Mouse (Mus musculus): ENCODE data around the gene Serp2. TPM values are rescaled to one million over a fixed set of nuclear protein-coding genes. Genes with fewer than 3 reads are reported as not detected.

Serp2 gene
- polyA plus RNA-seq, 2 experiments = 14.3 to 14.7 TPM

- no peak for ATAC-seq (ENCODE audit: low FRiP score, low read depth)
- H3K4me2 ChIP-seq (replicated peaks; ENCODE audit: low read depth, low read length, severe bottlenecking) = 0 out of 2 replicates have a peak overlapping the region, but pooled peaks have one; percentile 3
- no peak for TF ChIP-seq POLR2A (IDR thresholded peaks at IDR 0.05; ENCODE audit: borderline replicate concordance, extremely low read depth, insufficient read depth, insufficient read length)
- H3K4me3 ChIP-seq (replicated peaks; ENCODE audit: low read length) = no peak overlapping the region
- no peaks in the 10 kb centered on the region for H3K27me3 ChIP-seq (ENCODE audit: control insufficient read depth, insufficient read depth, low read length)
- no peak overlapping the region for H3K27ac ChIP-seq (replicated peaks; ENCODE audit: low read depth, low read length)
- H3K36me3 ChIP-seq (ENCODE audit: control insufficient read depth, insufficient read depth, low read length) = no peaks in the 10 kb centered on the region
- DNase-seq (ENCODE audit: low spot score) = no peak
- no peak overlapping the region for H3K9ac ChIP-seq (ENCODE audit: low read depth, low read length, severe bottlenecking)
- WGBS = 39% methylated on average over 4 of the region's 4 CpGs
- peaks cover 46% of the 10 kb centered on the region for H3K4me1 ChIP-seq (ENCODE audit: control insufficient read depth, insufficient read depth, low read length)
- H3K9me3 ChIP-seq (ENCODE audit: control insufficient read depth, low read length) = no peaks in the 10 kb centered on the region
Measured at GRCm38 (mm10) chr14:76599706-76600105, 43.0 kb upstream of the Serp2 start.

GRCm38 (mm10) chr14:76598518-76599216 lies 42.0 kb upstream of the Serp2 start:
- H3K4me1 ChIP-seq (ENCODE audit: control insufficient read depth, insufficient read depth, low read length) = peaks cover 38% of the 10 kb centered on the region
- H3K9ac ChIP-seq (ENCODE audit: low read depth, low read length, severe bottlenecking) = peak overlapping the region; percentile 31; the same call in 1 of the 2 replicates
- H3K4me3 ChIP-seq (replicated peaks; ENCODE audit: low read length) = peak overlapping the region; percentile 23
- TF ChIP-seq POLR2A (IDR thresholded peaks at IDR 0.05; ENCODE audit: borderline replicate concordance, extremely low read depth, insufficient read depth, insufficient read length) = no peak
- no peaks in the 10 kb centered on the region for H3K9me3 ChIP-seq (ENCODE audit: control insufficient read depth, low read length)
- H3K27me3 ChIP-seq (ENCODE audit: control insufficient read depth, insufficient read depth, low read length) = no peaks in the 10 kb centered on the region
- H3K4me2 ChIP-seq (replicated peaks; ENCODE audit: low read depth, low read length, severe bottlenecking) = peak overlapping the region; percentile 51
- WGBS = 1% methylated on average over 12 of the region's 12 CpGs
- H3K27ac ChIP-seq (replicated peaks; ENCODE audit: low read depth, low read length) = peak overlapping the region; percentile 68
- DNase-seq (ENCODE audit: low spot score) (peak; percentile 86), ATAC-seq (ENCODE audit: low FRiP score, low read depth) (peak; percentile 85)
- H3K36me3 ChIP-seq (ENCODE audit: control insufficient read depth, insufficient read depth, low read length) = no peaks in the 10 kb centered on the region

- H3K9ac ChIP-seq (ENCODE audit: low read depth, low read length, severe bottlenecking) = no peak overlapping the region
- H3K4me3 ChIP-seq (replicated peaks; ENCODE audit: low read length) = no peak overlapping the region
- no peaks in the 10 kb centered on the region for H3K36me3 ChIP-seq (ENCODE audit: control insufficient read depth, insufficient read depth, low read length)
- no peaks in the 10 kb centered on the region for H3K27me3 ChIP-seq (ENCODE audit: control insufficient read depth, insufficient read depth, low read length)
- H3K27ac ChIP-seq (replicated peaks; ENCODE audit: low read depth, low read length) = 0 out of 2 replicates have a peak overlapping the region, but pooled peaks have one; percentile 14
- H3K4me1 ChIP-seq (ENCODE audit: control insufficient read depth, insufficient read depth, low read length) = peaks cover 38% of the 10 kb centered on the region
- H3K4me2 ChIP-seq (replicated peaks; ENCODE audit: low read depth, low read length, severe bottlenecking) = no peak overlapping the region
- H3K9me3 ChIP-seq (ENCODE audit: control insufficient read depth, low read length) = no peaks in the 10 kb centered on the region
- no peak for DNase-seq (ENCODE audit: low spot score)
- no peak for ATAC-seq (ENCODE audit: low FRiP score, low read depth)
- no peak for TF ChIP-seq POLR2A (IDR thresholded peaks at IDR 0.05; ENCODE audit: borderline replicate concordance, extremely low read depth, insufficient read depth, insufficient read length)
Measured at GRCm38 (mm10) chr14:76597751-76598150, 41.1 kb upstream of the Serp2 start.

- H3K4me2 ChIP-seq (replicated peaks; ENCODE audit: low read depth, low read length, severe bottlenecking) = no peak overlapping the region
- DNase-seq (ENCODE audit: low spot score) (peak; percentile 51), ATAC-seq (ENCODE audit: low FRiP score, low read depth) (0 out of 2 replicates have a peak, but pooled peaks have one; percentile 21)
- H3K27me3 ChIP-seq (ENCODE audit: control insufficient read depth, insufficient read depth, low read length) = no peaks in the 10 kb centered on the region
- no peaks in the 10 kb centered on the region for H3K9me3 ChIP-seq (ENCODE audit: control insufficient read depth, low read length)
- H3K27ac ChIP-seq (replicated peaks; ENCODE audit: low read depth, low read length) = peak overlapping the region; percentile 44
- H3K4me1 ChIP-seq (ENCODE audit: control insufficient read depth, insufficient read depth, low read length) = peaks cover 38% of the 10 kb centered on the region
- no peak for TF ChIP-seq POLR2A (IDR thresholded peaks at IDR 0.05; ENCODE audit: borderline replicate concordance, extremely low read depth, insufficient read depth, insufficient read length)
- no peak overlapping the region for H3K4me3 ChIP-seq (replicated peaks; ENCODE audit: low read length)
- WGBS = 46% methylated on average over 9 of the region's 9 CpGs
- no peak overlapping the region for H3K9ac ChIP-seq (ENCODE audit: low read depth, low read length, severe bottlenecking)
- no peaks in the 10 kb centered on the region for H3K36me3 ChIP-seq (ENCODE audit: control insufficient read depth, insufficient read depth, low read length)
Measured at GRCm38 (mm10) chr14:76595048-76595859, 38.6 kb upstream of the Serp2 start.

GRCm38 (mm10) chr14:76594351-76594885 lies 37.7 kb upstream of the Serp2 start:
- 83% methylated on average over 6 of the region's 6 CpGs for WGBS
- H3K27ac ChIP-seq (replicated peaks; ENCODE audit: low read depth, low read length) = no peak overlapping the region; the same call in 1 of the 2 replicates
- H3K27me3 ChIP-seq (ENCODE audit: control insufficient read depth, insufficient read depth, low read length) = no peaks in the 10 kb centered on the region
- TF ChIP-seq POLR2A (IDR thresholded peaks at IDR 0.05; ENCODE audit: borderline replicate concordance, extremely low read depth, insufficient read depth, insufficient read length) = no peak
- DNase-seq (ENCODE audit: low spot score) = no peak
- H3K4me2 ChIP-seq (replicated peaks; ENCODE audit: low read depth, low read length, severe bottlenecking) = no peak overlapping the region
- H3K9ac ChIP-seq (ENCODE audit: low read depth, low read length, severe bottlenecking) = no peak overlapping the region
- no peaks in the 10 kb centered on the region for H3K36me3 ChIP-seq (ENCODE audit: control insufficient read depth, insufficient read depth, low read length)
- H3K4me1 ChIP-seq (ENCODE audit: control insufficient read depth, insufficient read depth, low read length) = peaks cover 34% of the 10 kb centered on the region
- no peak for ATAC-seq (ENCODE audit: low FRiP score, low read depth)
- no peaks in the 10 kb centered on the region for H3K9me3 ChIP-seq (ENCODE audit: control insufficient read depth, low read length)
- H3K4me3 ChIP-seq (replicated peaks; ENCODE audit: low read length) = no peak overlapping the region
